Mouse (Mus musculus) CH12F3 (cell line): Measurements from ENCODE around the gene Hilpda.

ENCODE experiments used
- in situ Hi-C: fragments of 300-500 bp; cut with MboI; formaldehyde crosslinking; loops from 2 replicates; pipeline ENCODE4 v1.14.3; 2020; ENCODE audit warnings: low sequenced_read_pairs

The Hilpda gene

DNA sequence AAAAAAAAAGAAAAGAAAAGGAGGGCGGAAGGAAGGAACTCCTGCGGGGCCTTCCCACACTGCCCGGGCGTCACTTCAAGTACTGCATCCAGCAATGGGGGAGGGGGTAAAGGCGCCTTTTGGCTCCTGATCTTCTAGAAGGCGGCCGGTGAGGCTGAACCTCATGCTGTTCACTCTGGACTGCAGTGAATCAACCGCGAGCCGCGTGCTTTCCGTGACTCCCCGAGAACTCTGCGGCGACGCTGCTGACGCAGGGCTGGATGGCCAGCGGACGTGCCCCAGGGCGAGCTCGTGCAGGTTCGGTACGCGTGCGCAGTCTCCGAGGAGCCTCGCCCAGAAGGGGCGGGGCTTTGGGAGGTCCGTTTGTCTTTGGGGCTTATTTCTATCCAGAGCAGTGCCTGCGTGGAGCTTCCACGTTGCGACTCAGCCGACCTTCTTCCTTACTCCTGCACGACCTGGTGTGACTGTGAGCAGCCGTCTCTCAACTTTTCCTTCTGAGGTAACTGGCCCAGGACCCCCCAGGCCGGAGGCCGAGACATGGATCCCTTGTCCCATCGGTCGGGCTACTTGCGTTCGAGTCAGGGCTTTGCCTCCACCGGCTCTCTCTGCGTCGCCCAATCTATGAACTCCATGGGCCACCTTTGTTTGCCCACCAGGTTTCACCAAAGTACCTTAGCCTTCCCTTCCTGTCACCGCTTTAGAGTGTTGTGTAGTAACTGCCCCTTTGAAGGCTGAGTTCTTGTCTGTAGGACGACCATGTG lies at the start of gene Hilpda:
Gene Hilpda, plus strand, starts transcription at position 177 of the 761 bp plus-strand sequence.
- in situ Hi-C loops = loop anchor here (10.0 kb wide), 2 partner anchors 68 to 108 kb away; partner anchors contain the start of gene Rbm28

DNA sequence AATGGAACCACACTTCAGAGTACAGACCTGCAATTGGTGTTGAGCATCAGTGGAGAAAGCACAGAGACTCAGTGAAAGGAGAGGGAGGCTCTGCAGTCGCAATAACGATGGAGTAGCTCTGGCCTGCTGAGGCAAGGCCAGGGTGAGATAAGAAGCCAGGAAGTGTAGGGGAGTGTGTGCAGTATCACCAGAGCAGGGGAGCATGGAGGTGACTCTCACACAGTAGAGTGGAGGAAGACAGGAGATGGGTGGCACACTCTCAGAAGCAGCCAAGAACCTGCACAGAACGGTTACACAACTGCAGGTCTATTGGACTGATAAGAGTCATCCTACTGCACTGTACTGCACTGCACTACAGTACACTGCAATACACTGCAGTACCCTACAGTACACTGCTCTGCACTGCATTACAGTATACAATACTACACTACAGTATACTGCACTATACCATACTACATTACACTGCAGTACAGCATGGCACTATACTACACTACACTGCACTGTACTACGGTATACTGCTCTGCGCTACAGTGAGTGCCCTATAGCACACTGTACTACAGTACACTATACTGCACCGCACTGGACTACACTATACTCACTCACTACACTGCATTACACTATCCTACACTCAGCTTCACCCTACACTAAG lies 42.9 kb upstream of the Hilpda start:
- in situ Hi-C loops = no loop called here

DNA sequence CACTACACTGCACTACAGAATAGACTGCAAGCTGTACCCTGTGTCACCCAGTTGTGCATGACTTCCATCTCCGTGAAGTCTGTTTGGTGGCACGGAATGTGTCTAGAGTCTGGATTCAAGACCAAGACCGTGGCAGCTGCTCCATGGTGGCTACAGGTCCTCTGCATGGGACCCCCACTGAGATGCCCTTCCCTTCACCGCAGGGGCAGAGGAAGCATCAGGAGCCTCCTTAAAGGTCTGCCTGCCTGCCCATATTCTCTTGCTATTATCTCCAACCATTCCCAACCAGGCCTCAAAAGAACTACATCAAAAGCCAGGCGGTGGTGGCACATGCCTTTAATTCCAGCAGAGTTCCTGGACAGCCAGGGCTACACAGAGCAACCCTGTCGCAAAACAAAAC lies 41.9 kb upstream of the Hilpda start:
- in situ Hi-C loops = no loop called here

- in situ Hi-C loops = no loop called here
Measured at GRCm38 (mm10) chr6:29231799-29232198, 40.5 kb upstream of the Hilpda start.

GRCm38 (mm10) chr6:29232321-29232720 lies 40.0 kb upstream of the Hilpda start:
- in situ Hi-C loops = no loop called here

GRCm38 (mm10) chr6:29233710-29234109 lies 38.6 kb upstream of the Hilpda start:
- in situ Hi-C loops = no loop called here

GRCm38 (mm10) chr6:29234272-29234671 lies 38.0 kb upstream of the Hilpda start:
- in situ Hi-C loops = no loop called here

GRCm38 (mm10) chr6:29240806-29241205 lies 31.5 kb upstream of the Hilpda start:
- in situ Hi-C loops = loop anchor here (5.0 kb wide), 1 partner anchor 34 kb away; no protein-coding TSS in a partner anchor

DNA sequence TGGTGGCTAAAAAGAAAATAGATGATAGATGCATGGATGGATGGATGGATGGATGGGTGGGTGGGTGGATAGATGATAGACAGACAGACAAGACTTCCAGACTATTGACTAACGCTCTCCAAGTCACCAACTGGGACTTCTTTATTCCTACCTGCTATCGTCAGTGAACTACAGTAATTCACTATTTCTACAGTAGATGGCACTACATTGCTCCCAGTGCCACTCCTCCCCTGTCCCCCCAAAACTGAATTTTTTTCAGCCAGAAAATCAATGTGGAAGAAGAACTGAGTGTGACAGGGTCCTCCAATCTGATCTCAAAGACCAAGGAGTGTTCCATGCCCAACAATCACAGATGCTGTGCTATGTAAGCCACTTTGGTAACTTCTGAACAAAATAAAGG lies 30.6 kb upstream of the Hilpda start:
- in situ Hi-C loops = loop anchor here (5.0 kb wide), 1 partner anchor 34 kb away; no protein-coding TSS in a partner anchor

GRCm38 (mm10) chr6:29242265-29242664 lies 30.0 kb upstream of the Hilpda start:
- in situ Hi-C loops = loop anchor here (5.0 kb wide), 1 partner anchor 35 kb away; no protein-coding TSS in a partner anchor

- in situ Hi-C loops = no loop called here
Measured at GRCm38 (mm10) chr6:29245272-29246120, 26.8 kb upstream of the Hilpda start.

DNA sequence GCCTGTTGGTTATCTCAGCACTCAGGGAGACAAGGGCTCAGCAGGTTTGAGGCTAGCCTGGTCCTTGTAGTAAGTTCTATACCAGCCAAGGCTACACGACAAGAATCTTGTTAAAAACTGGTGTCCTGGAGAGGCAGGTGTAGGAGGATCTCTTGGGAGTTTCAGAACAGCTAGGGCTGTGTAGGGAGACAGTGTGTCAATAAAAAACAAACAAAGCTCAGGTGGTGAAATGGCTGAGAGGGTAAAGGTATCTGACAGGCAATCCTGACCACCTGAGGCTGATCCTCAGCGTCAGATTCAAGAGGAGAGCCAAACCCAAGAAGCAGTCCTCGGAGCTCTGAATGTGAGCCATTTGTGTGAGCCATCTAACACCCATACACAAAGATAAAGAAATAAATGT lies 26.1 kb upstream of the Hilpda start:
- in situ Hi-C loops = no loop called here

- in situ Hi-C loops = no loop called here
Measured at GRCm38 (mm10) chr6:29246585-29246984, 25.7 kb upstream of the Hilpda start.

- in situ Hi-C loops = no loop called here
Measured at GRCm38 (mm10) chr6:29247072-29247471, 25.2 kb upstream of the Hilpda start.

- in situ Hi-C loops = no loop called here
Measured at GRCm38 (mm10) chr6:29259418-29259817, 12.9 kb upstream of the Hilpda start.

DNA sequence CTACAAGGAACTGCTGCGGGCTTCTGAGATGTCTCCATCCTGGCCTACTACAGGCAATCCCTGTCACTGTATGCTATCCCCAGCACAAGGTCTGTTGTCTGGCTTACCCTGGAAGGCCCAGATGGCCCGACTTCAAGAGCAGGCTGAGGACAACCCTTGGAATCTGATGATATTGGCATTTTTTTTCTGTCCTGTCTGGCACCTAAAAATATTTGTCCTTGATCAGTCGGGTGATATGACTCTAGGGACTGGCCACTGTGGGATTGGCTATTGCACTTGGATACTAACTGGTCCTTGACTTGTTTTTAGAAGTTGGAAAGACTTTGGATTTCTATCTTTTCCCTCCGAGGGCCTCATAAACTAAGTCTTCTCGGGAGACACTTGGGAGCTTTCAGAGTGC lies 10.5 kb upstream of the Hilpda start:
- in situ Hi-C loops = no loop called here

DNA sequence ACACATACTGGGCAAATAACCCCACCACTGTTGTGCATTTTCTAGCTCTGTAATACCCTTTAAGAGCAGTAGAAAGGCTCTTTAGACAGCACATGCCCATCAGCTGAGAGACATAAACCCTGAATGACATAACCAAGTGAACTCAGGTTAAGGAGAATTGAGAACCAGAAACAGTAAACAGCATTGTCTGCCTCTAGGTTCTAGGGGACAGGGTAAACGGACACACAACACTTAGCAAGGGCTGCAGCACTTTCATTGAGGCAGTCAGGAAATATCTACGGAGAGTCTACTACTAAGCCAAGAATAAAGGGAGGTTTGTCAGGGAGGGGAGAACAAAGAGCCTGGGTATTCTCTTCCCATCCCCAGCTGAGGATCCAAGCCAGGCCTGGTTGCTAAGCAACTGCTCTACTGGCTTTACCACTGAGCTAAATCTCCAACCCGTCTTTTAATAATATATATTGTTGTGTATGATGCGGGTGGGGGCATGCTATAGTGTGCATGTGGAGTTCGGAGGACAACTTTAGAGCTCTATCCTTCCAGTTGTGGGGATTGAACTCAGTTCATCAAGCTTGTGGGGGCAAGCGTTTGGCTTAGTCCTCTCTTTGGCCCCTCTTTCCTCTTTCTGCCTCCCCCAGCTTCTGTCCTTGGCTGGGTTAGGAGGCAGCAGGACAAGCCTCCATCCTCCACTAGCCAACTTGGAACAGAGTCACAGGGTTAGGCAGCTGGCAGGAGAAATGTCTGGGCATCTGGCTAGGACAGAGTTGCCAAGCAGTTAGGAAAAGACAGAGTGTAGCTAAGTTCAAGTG lies 8.4 kb upstream of the Hilpda start:
- in situ Hi-C loops = no loop called here

DNA sequence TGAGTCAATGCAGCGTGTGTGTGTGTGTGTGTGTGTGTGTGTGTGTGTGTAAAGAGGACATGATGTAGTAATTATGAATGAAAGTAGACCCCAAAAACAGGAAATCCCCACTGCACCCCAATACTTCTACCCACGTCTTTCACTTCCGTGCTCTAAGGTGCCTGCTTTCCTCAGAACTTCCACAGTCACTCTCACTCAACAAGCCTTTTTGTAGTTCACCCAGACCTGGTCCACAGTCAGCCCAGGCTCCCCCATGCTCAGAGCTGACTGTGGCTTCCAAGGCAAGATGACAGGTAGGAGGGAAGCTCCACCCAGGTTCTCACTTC lies 7.9 kb upstream of the Hilpda start:
- in situ Hi-C loops = no loop called here

DNA sequence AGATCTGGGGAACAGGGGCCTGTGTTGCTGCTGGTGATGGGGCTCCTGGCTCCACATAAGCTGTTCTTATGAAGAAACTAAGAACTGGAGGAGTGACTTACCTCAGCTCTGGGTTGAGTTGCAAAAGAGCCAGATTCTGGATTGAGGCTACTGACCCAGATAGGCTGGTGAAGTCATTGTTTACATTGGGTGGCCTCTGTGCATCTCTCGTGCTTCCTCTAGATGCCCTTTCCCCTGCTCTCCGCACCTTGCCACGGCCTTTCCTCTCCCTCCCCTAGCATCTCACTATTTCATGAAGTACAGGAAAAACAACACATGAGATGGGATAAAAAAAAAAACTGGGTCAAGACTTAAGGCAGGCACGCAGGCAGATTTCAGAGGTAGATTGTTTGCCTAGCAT lies 5.4 kb upstream of the Hilpda start:
- in situ Hi-C loops = no loop called here

DNA sequence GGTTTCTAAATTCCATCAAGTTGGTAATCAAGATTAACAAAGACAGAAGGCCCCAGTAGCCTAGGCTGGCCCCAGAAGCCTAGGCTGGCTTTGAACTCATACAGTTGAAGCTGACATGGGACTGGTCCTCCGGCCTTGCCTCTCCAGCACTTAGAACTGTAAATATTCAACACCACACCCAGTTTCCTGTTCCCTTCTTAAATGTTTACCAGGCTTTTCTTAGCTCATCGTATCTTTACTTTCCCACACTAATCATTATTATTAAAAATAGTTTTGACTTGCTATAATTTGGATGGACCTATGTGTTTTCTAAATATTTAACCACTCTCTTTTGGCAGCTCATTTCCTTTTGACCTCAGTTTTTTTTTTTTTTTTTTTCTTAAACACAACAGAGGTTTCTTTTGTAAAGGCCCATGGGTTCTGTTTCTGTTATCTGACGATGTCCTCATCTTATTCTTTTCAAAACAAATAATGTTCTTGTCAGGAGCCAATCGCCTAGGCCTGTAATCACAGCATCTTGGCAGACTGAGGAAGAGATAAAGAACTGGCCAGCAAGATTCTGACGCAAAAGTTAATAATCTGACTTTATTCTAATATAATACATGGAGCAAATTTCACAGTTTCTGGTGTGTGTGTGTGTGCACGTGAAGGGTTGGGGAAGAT lies 3.2 kb upstream of the Hilpda start:
- in situ Hi-C loops = no loop called here
